Comparison of ENCODE assay signal across 8 mouse cellular contexts in genomic region chr4:46450519-46451131, GRCm38 (mm10). TPM values are rescaled to one million over a fixed set of nuclear protein-coding genes. Genes with fewer than 3 reads are reported as not detected.
DNase-seq lines count a peak whose midpoint lies in the region; ATAC-seq and TF ChIP-seq lines count a peak whose summit lies in the region.

Anp32b (plus strand) TSS chr4:46450902.

- peak within 1 kb of the TSS; percentile 100 for H3K27ac ChIP-seq in heart, embryonic 13.5 days (replicated peaks)
- H3K27ac ChIP-seq in liver, embryonic 12.5 days = peak within 1 kb of the TSS; percentile 99
- peak within 1 kb of the TSS; percentile 96 for H3K27ac ChIP-seq in stomach, embryonic 15.5 days

- ATAC-seq in heart, embryonic 13.5 days (ENCODE audit: extremely low read depth, insufficient number of reproducible peaks, low FRiP score, low TSS enrichment) = peak; percentile 89
- peak; percentile 91 for ATAC-seq in liver, embryonic 12.5 days
- peak; percentile 95 for ATAC-seq in stomach, embryonic 15.5 days (ENCODE audit: insufficient read depth, low FRiP score, low read depth)

- peak within 1 kb of the TSS; percentile 88 for H3K4me2 ChIP-seq in heart, embryonic 13.5 days
- H3K4me2 ChIP-seq in liver, embryonic 12.5 days = peak within 1 kb of the TSS; percentile 89
- H3K4me2 ChIP-seq in stomach, embryonic 15.5 days = peak within 1 kb of the TSS; percentile 82

- peaks cover 45% of the 10 kb centered on the region for H3K79me2 ChIP-seq in C2C12 (ENCODE audit: control insufficient read depth, insufficient read depth)

- WGBS in heart, embryonic 13.5 days = 1% methylated on average over 64 of the region's 66 CpGs
- under 1% methylated on average over 65 of the region's 66 CpGs for WGBS in liver, embryonic 12.5 days (ENCODE audit: insufficient replicate concordance)
- under 1% methylated on average over 42 of the region's 66 CpGs for WGBS in stomach, embryonic 15.5 days

- H3K9me3 ChIP-seq in erythroblast, embryonic 14.5 days (ENCODE audit: control insufficient read depth, low read length) = no peaks in the 10 kb centered on the region
- H3K9me3 ChIP-seq in heart, embryonic 13.5 days = no peaks in the 10 kb centered on the region
- no peaks in the 10 kb centered on the region for H3K9me3 ChIP-seq in liver, embryonic 12.5 days (replicated peaks)
- no peaks in the 10 kb centered on the region for H3K9me3 ChIP-seq in stomach, embryonic 15.5 days

- peak within 1 kb of the TSS; percentile 94 for H3ac ChIP-seq in C2C12 (ENCODE audit: control insufficient read depth, insufficient read length, low read depth)

- peak within 1 kb of the TSS; percentile 100 for H3K9ac ChIP-seq in heart, embryonic 13.5 days
- peak within 1 kb of the TSS; percentile 100 for H3K9ac ChIP-seq in liver, embryonic 12.5 days
- peak within 1 kb of the TSS; percentile 95 for H3K9ac ChIP-seq in stomach, embryonic 15.5 days

- DNase-seq in brain, embryonic 14.5 days (ENCODE audit: low read depth) = peak; percentile 97
- DNase-seq in kidney, postnatal 10 days = peak; percentile 96
- peak; percentile 82 to 89 for DNase-seq in natural killer cell, adult 2 months (ENCODE audit: low spot score in 2 of 2)

- H3K79me3 ChIP-seq in C2C12 (ENCODE audit: low read depth) = peaks cover 34% of the 10 kb centered on the region

- H3K4me3 ChIP-seq in C2C12 (ENCODE audit: insufficient read depth, poor library complexity, severe bottlenecking) = peak within 1 kb of the TSS; percentile 72
- peak within 1 kb of the TSS; percentile 96 for H3K4me3 ChIP-seq in erythroblast, embryonic 14.5 days (replicated peaks)
- peak within 1 kb of the TSS; percentile 93 for H3K4me3 ChIP-seq in heart, embryonic 13.5 days
- H3K4me3 ChIP-seq in liver, embryonic 12.5 days = peak within 1 kb of the TSS; percentile 95
- H3K4me3 ChIP-seq in stomach, embryonic 15.5 days (replicated peaks) = peak within 1 kb of the TSS; percentile 82

- TF ChIP-seq CTCF in C2C12 (IDR thresholded peaks at IDR 0.05; ENCODE audit: control insufficient read depth, insufficient read depth, insufficient read length) = peak; percentile 66
- TF ChIP-seq CTCF in brain, embryonic 14.5 days (IDR thresholded peaks at IDR 0.05; ENCODE audit: borderline replicate concordance, extremely low read depth, insufficient read depth, insufficient read length) = peak; percentile 65; the same call in 1 of the 2 replicates

- peak; percentile 25; the same call in 1 of the 2 replicates for TF ChIP-seq POLR2A in brain, embryonic 14.5 days (IDR thresholded peaks at IDR 0.05; ENCODE audit: borderline replicate concordance, extremely low read depth, insufficient read depth, insufficient read length, poor library complexity, severe bottlenecking)

- H3K36me3 ChIP-seq in C2C12 (ENCODE audit: control insufficient read depth, insufficient read depth) = peaks cover 25% of the 10 kb centered on the region
- H3K36me3 ChIP-seq in erythroblast, embryonic 14.5 days (ENCODE audit: control insufficient read depth) = peaks cover 53% of the 10 kb centered on the region
- no peaks in the 10 kb centered on the region for H3K36me3 ChIP-seq in heart, embryonic 13.5 days
- H3K36me3 ChIP-seq in liver, embryonic 12.5 days = peaks cover 24% of the 10 kb centered on the region
- no peaks in the 10 kb centered on the region for H3K36me3 ChIP-seq in stomach, embryonic 15.5 days

- H3K4me1 ChIP-seq in erythroblast, embryonic 14.5 days (ENCODE audit: control insufficient read depth) = peaks cover 82% of the 10 kb centered on the region
- peaks cover 52% of the 10 kb centered on the region for H3K4me1 ChIP-seq in heart, embryonic 13.5 days
- peaks cover 76% of the 10 kb centered on the region for H3K4me1 ChIP-seq in liver, embryonic 12.5 days
- H3K4me1 ChIP-seq in stomach, embryonic 15.5 days = peaks cover 20% of the 10 kb centered on the region

- no peaks in the 10 kb centered on the region for H3K27me3 ChIP-seq in C2C12 (ENCODE audit: control insufficient read depth, insufficient read depth, insufficient read length)
- H3K27me3 ChIP-seq in erythroblast, embryonic 14.5 days (ENCODE audit: control insufficient read depth) = no peaks in the 10 kb centered on the region
- H3K27me3 ChIP-seq in heart, embryonic 13.5 days (replicated peaks) = no peaks in the 10 kb centered on the region
- H3K27me3 ChIP-seq in liver, embryonic 12.5 days (replicated peaks) = no peaks in the 10 kb centered on the region
- no peaks in the 10 kb centered on the region for H3K27me3 ChIP-seq in stomach, embryonic 15.5 days (replicated peaks)

TF ChIP-seq in C2C12, 6 proteins besides CTCF, POLR2A, EP300 and RAD21:
- TF ChIP-seq MYOG (IDR thresholded peaks at IDR 0.05; ENCODE audit: control insufficient read depth, extremely low read depth, insufficient read length) (no peak), MYOD1 (IDR thresholded peaks at IDR 0.05; ENCODE audit: control insufficient read depth, insufficient read length, low read depth) (no peak), MAX (IDR thresholded peaks at IDR 0.05) (peak; percentile 82), FOSL1 (IDR thresholded peaks at IDR 0.05; ENCODE audit: insufficient read depth, low read length, poor library complexity, severe bottlenecking) (no peak), USF1 (IDR thresholded peaks at IDR 0.05; ENCODE audit: low read depth) (no peak), CEBPB (IDR thresholded peaks at IDR 0.05; ENCODE audit: low read depth) (no peak)

RNA-seq across cellular contexts. Expression of gene Anp32b, which starts in this region (rescaled TPM):
- 311 TPM for polyA plus RNA-seq in C2C12 (2012; fragmentation: generic; extraction: Trizol)
- polyA plus RNA-seq in brain, embryonic 14.5 days (2012; rRNA removed) = 28.6 and 65.2 TPM in 2 replicates
- polyA plus RNA-seq in erythroblast, embryonic 14.5 days (2012) = 431 and 451 TPM in 2 replicates
- polyA plus RNA-seq in heart, embryonic 13.5 days (2015; fragmentation: Nextera tagmentation; extraction: Ambion mirVana) = 179 and 191 TPM in 2 replicates
- 669 and 722 TPM in 2 replicates for polyA plus RNA-seq in liver, embryonic 12.5 days (2016; fragmentation: Nextera tagmentation; extraction: Ambion mirVana)
- polyA plus RNA-seq in stomach, embryonic 15.5 days (2015; fragmentation: Nextera tagmentation; extraction: Ambion mirVana) = 259 and 284 TPM in 2 replicates

Comparison
In these comparisons a context has a peak if more than half of its experiments do, and no peak if none do; other contexts are left out.
1. Peak in every context shown above with its lines: DNase-seq, ATAC-seq, H3K4me3 ChIP-seq and H3K27ac ChIP-seq.